Mouse (Mus musculus): ENCODE results near the gene Zfp865.

- no peak for TF ChIP-seq POLR2A (IDR thresholded peaks at IDR 0.05; ENCODE audit: low read depth, low read length)
- TF ChIP-seq CTCF (IDR thresholded peaks at IDR 0.05; ENCODE audit: extremely low read depth, insufficient read depth, insufficient read length, insufficient replicate concordance): no peak
Observed at GRCm38 (mm10) chr7:5047313-5047712, 27.1 kb downstream of the Zfp865 start.
